Comparison of ENCODE assay signal across 22 mouse cellular contexts in the genomic region with DNA sequence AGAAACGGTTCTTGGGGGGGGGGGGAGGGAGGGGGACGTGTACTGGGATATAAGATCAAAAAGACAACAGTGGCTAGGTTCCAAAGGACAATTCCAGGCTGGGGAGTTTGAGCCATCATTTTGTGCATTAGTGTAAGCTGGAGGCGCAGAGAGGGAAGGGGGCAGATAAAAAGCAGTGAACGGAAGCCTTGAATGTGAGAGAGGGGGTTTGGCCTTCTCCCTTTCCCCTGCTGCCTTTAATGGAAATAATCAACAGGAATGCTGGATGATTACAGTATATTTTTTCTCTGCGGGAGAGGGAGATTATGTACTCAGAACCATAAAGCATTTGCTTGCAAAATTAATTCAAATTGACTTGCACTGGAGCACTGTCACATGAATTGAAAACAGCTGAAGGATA. TPM values are rescaled to one million over a fixed set of nuclear protein-coding genes. Genes with fewer than 3 reads are reported as not detected.
"Had no signal": no experiment of that assay in that cellular context is flagged by ENCODE, and none has a peak within 500 bp of the region (broad histone marks: within the 10 kb centered on the region; RNA-seq: fewer than 3 reads in every experiment).

No protein-coding gene starts in this region.

- H3K4me2 ChIP-seq: limb, embryonic 12.5 days; limb, embryonic 15.5 days; liver, embryonic 11.5 days; lung, embryonic 14.5 days; midbrain, embryonic 15.5 days; neural tube, embryonic 13.5 days had no signal

- DNase-seq: kidney, postnatal 14 days; kidney, postnatal 4 days; left cerebral cortex, postnatal 4 days; liver, postnatal 0 days; lung, embryonic 14.5 days; right cerebral cortex, postnatal 14 days; right cerebral cortex, postnatal 4 days; thymus, adult 2 months; thymus, postnatal 14 days; thymus, postnatal 4 days had no signal

- H3K9me3 ChIP-seq: limb, embryonic 12.5 days; limb, embryonic 15.5 days; midbrain, embryonic 15.5 days; neural tube, embryonic 13.5 days had no signal

- ATAC-seq: liver, postnatal 0 days; lung, postnatal 0 days; midbrain, embryonic 15.5 days had no signal

- H3K27me3 ChIP-seq: limb, embryonic 12.5 days; limb, embryonic 15.5 days; midbrain, embryonic 15.5 days; neural tube, embryonic 13.5 days had no signal

- H3K4me1 ChIP-seq: limb, embryonic 12.5 days; limb, embryonic 15.5 days had no signal

- H3K4me3 ChIP-seq: limb, embryonic 12.5 days; limb, embryonic 15.5 days; midbrain, embryonic 15.5 days; myocyte; neural tube, embryonic 13.5 days had no signal

- H3K9ac ChIP-seq: limb, embryonic 12.5 days; limb, embryonic 15.5 days; liver, embryonic 14.5 days; liver, postnatal 0 days; lung, embryonic 14.5 days; midbrain, embryonic 15.5 days; neural tube, embryonic 13.5 days had no signal

- H3K36me3 ChIP-seq: limb, embryonic 12.5 days; limb, embryonic 15.5 days; midbrain, embryonic 15.5 days; neural tube, embryonic 13.5 days had no signal

- H3K27ac ChIP-seq: limb, embryonic 12.5 days; limb, embryonic 15.5 days; liver, embryonic 14.5 days; macrophage; midbrain, embryonic 15.5 days; neural tube, embryonic 13.5 days; stomach, postnatal 0 days had no signal

RNA-seq across cellular contexts. Expression of gene Epha5, which starts 51.8 kb away (rescaled TPM):
- total RNA-seq: megakaryocyte, adult 5-6 weeks; monocyte, adult 5-6 weeks had no signal
- polyA plus RNA-seq: liver, postnatal 0 days; macrophage; myocyte; thymus, adult 2 months had no signal
